Mouse (Mus musculus) midbrain, postnatal 0 days (tissue): ENCODE results near the gene Atat1. TPM values are rescaled to one million over a fixed set of nuclear protein-coding genes. Genes with fewer than 3 reads are reported as not detected.
A peak's percentile ranks its signal among the peaks of the same experiment; 100 is the strongest.
"Not testable (repeated sequence)": the region's sequence is repeated elsewhere in the genome, so short reads cannot be mapped to it uniquely, and the experiment has no call there.

Experiments used
- ATAC-seq: fragments of 200-750 bp; cut with Nextera tagmentation; 2 replicates; pipeline ENCODE4 v1.8.0; 2017; ENCODE audit warnings: moderate number of reproducible peaks, mild to moderate bottlenecking, moderate TSS enrichment, moderate library complexity; ENCODE audit not compliant: low FRiP score
- DNase-seq: peaks from one replicate; pipeline ENCODE4 v3.0.0-alpha.2; 2015; ENCODE audit warnings: low spot score
- H3K27ac ChIP-seq: fragments of 300-500 bp; sonication (generic); 2 replicates; pipeline ENCODE4 v1.5.1; 2014; ENCODE audit warnings: low read depth, mild to moderate bottlenecking, low read length, mixed read lengths
- H3K27me3 ChIP-seq: fragments of 300-500 bp; sonication (generic); 2 replicates; pipeline ENCODE4 v1.6.1; 2014; ENCODE audit warnings: low read length, control low read depth, mixed read lengths; ENCODE audit not compliant: insufficient read depth
- H3K36me3 ChIP-seq: fragments of 300-500 bp; sonication (generic); 2 replicates; pipeline ENCODE4 v1.6.1; 2014; ENCODE audit warnings: low read length, control low read depth, mixed read lengths; ENCODE audit not compliant: insufficient read depth
- H3K4me1 ChIP-seq: fragments of 300-500 bp; sonication (generic); 2 replicates; pipeline ENCODE4 v1.6.1; 2014; ENCODE audit warnings: mild to moderate bottlenecking, control low read depth, antibody characterized with exemption, low read length, mixed read lengths; ENCODE audit not compliant: insufficient read depth
- H3K4me2 ChIP-seq: fragments of 300-500 bp; sonication (generic); 2 replicates; pipeline ENCODE4 v1.6.1; 2014; ENCODE audit warnings: low read depth, mild to moderate bottlenecking, low read length, mixed read lengths; ENCODE audit not compliant: poor library complexity, severe bottlenecking
- H3K4me3 ChIP-seq: fragments of 300-500 bp; sonication (generic); 2 replicates; pipeline ENCODE4 v1.5.1; 2014; ENCODE audit warnings: low read depth, mild to moderate bottlenecking, low read length, moderate library complexity
- H3K9ac ChIP-seq: fragments of 300-500 bp; sonication (generic); replicated peaks from 2 replicates; pipeline ENCODE4 v1.6.1; 2014; ENCODE audit warnings: mild to moderate bottlenecking, low read length, moderate library complexity, mixed read lengths; ENCODE audit not compliant: poor library complexity, severe bottlenecking
- H3K9me3 ChIP-seq: fragments of 300-500 bp; sonication (generic); 2 replicates; pipeline ENCODE4 v1.6.1; 2016; ENCODE audit warnings: low read length, control low read depth
- CTCF ChIP-seq: IDR thresholded peaks from 2 replicates; pipeline ENCODE4 v1.5.1; 2016; ENCODE audit warnings: antibody characterized with exemption, mild to moderate bottlenecking
- WGBS: fragments of 180-500 bp; shearing (Covaris S2); extraction: QIAGEN DNeasy Blood & Tissue Kit; methylation state at CpG from one replicate; pipeline ENCODE4 v1.1.7; 2014; 5-methylcytosine and 5-hydroxymethylcytosine counted together
- polyA plus RNA-seq: library from polyadenylated mRNA; unstranded; fragments of >200 nt; fragmentation: Nextera tagmentation; extraction: Ambion mirVana; gene quantifications from 2 replicates; pipeline ENCODE4 v1.2.1, GENCODE M21; 2015
- total RNA-seq: library from RNA; depleted of rRNA; stranded (reverse); fragments of >200 nt; gene quantifications from 2 replicates; pipeline ENCODE4 v1.2.3, GENCODE M21; 2014

Atat1 gene
- total and polyA plus RNA-seq, 2 experiments from 2014 or later: 216 to 326 TPM

DNA sequence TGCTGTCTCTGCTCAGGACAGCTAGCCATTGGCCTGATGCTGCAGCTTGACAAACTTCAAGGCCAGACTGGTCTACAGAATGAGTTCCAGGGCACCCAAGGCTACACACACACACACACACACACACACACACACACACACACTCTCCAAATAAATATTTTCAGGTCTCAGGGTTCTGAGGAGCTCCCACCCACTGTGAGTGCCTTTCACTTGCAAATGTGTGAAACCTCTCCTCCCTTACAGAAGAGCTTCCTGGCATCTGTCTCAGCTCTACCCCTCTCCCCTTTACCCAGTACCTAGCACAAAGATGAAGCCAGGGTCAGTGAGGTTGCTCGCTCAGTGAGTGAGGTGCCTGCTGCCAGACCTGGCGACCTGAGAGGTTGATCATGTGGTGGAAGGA is 29.2 kb upstream of the Atat1 start:
- ATAC-seq: no peak
- Histone ChIP-seq H3K27me3 (no peaks in the 10 kb centered on the region), H3K4me1 (no peaks in the 10 kb centered on the region), H3K9me3 (no peaks in the 10 kb centered on the region), H3K4me2 (no peak overlapping the region), H3K9ac (no peak overlapping the region), H3K4me3 (no peak overlapping the region), H3K27ac (no peak overlapping the region), H3K36me3 (no peaks in the 10 kb centered on the region)
- DNase-seq: no peak
- 52% methylated on average over 2 of the region's 2 CpGs for WGBS
- no peak for TF ChIP-seq CTCF

GRCm38 (mm10) chr17:35937700-35938348 is 27.9 kb upstream of the Atat1 start:
- ATAC-seq: peak; percentile 60; the same call in 1 of the 2 replicates
- DNase-seq: peak; percentile 71
- TF ChIP-seq CTCF: peak; percentile 90
- no peaks in the 10 kb centered on the region for H3K9me3 ChIP-seq
- WGBS: 46% methylated on average over 2 of the region's 2 CpGs
- no peak overlapping the region for H3K27ac ChIP-seq
- H3K4me1 ChIP-seq: no peaks in the 10 kb centered on the region
- no peak overlapping the region for H3K9ac ChIP-seq
- no peak overlapping the region for H3K4me3 ChIP-seq
- H3K4me2 ChIP-seq: no peak overlapping the region
- H3K36me3 ChIP-seq: no peaks in the 10 kb centered on the region
- H3K27me3 ChIP-seq: no peaks in the 10 kb centered on the region

DNA sequence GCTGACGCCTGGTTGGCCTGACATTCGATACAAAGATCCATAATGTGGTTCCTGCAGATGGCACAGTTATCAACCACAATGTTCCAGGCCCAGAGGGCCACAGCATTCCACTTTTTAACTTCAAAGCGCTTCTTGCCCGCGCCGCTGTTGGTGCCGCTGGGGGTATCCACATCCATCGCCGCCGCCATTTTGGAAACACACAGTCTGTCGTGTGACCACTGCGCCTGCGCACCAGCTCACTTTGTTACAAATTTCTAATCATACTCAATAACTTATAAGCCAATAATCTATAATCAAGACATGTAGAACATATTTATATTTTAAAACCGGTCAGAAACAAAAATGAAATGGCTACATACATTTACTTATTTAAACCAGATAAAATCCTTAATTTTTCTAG is 25.9 kb upstream of the Atat1 start:
- 93% methylated on average over 14 of the region's 14 CpGs for WGBS
- H3K4me3 ChIP-seq, H3K36me3 ChIP-seq, H3K4me1 ChIP-seq, DNase-seq, H3K9ac ChIP-seq, H3K4me2 ChIP-seq, H3K27me3 ChIP-seq, H3K9me3 ChIP-seq, H3K27ac ChIP-seq, ATAC-seq: not testable (repeated sequence)

GRCm38 (mm10) chr17:35932608-35933007 is 22.7 kb upstream of the Atat1 start:
- Histone ChIP-seq H3K4me3 (no peak overlapping the region), H3K9me3 (no peaks in the 10 kb centered on the region), H3K27me3 (no peaks in the 10 kb centered on the region), H3K4me1 (no peaks in the 10 kb centered on the region), H3K27ac (no peak overlapping the region), H3K9ac (no peak overlapping the region), H3K4me2 (no peak overlapping the region), H3K36me3 (peaks cover 28% of the 10 kb centered on the region)
- WGBS: 91% methylated on average over 4 of the region's 4 CpGs
- ATAC-seq (no peak), DNase-seq (no peak)
- no peak for TF ChIP-seq CTCF

- Histone ChIP-seq H3K9ac (no peak overlapping the region), H3K27me3 (no peaks in the 10 kb centered on the region), H3K4me2 (no peak overlapping the region), H3K27ac (no peak overlapping the region), H3K9me3 (no peaks in the 10 kb centered on the region), H3K4me3 (no peak overlapping the region), H3K4me1 (no peaks in the 10 kb centered on the region), H3K36me3 (peaks cover 41% of the 10 kb centered on the region)
- DNase-seq (no peak), ATAC-seq (no peak)
- TF ChIP-seq CTCF: no peak
- WGBS: 97% methylated on average over 12 of the region's 12 CpGs
These were observed 20.8 kb upstream of the Atat1 start for GRCm38 (mm10) chr17:35930627-35931026.

- Histone ChIP-seq H3K4me3 (no peak overlapping the region), H3K27me3 (no peaks in the 10 kb centered on the region), H3K36me3 (peaks cover 49% of the 10 kb centered on the region), H3K27ac (no peak overlapping the region), H3K9ac (no peak overlapping the region), H3K9me3 (no peaks in the 10 kb centered on the region), H3K4me2 (no peak overlapping the region), H3K4me1 (no peaks in the 10 kb centered on the region)
- ATAC-seq: no peak
- DNase-seq: no peak
- no peak for TF ChIP-seq CTCF
- WGBS: 100% methylated on average over 2 of the region's 2 CpGs
These were observed 19.7 kb upstream of the Atat1 start for GRCm38 (mm10) chr17:35929534-35929933.
